Mouse (Mus musculus) heart, adult 9 months (tissue): ENCODE measurements around the gene Tmem178b.

Experiments
- DNase-seq, 2 experiments: peaks; one replicate each; pipeline ENCODE4 v3.0.0; 2022; ENCODE audit warnings: low spot score in 2 of 2

The Tmem178b gene

DNA sequence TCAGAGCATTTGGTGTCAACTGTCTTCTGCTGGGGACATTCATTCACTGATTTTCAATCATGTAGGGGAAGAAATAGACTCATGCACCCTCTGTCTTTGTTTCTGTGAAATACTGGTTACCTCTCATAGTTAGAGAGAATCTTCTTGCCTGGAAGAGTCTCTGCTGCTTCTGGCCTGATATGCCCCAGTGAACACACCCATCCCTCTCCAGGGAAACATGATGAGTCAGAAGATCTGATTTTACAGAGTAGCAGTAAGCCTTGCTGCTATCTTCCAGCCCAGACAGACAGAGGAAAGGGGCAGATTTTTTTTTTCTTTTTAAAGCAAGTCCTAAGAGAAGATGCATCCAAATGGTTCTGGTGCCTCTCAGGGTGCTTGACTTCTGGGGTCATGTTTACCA, 376.9 kb downstream of the Tmem178b start:
- DNase-seq, result no peak

GRCm38 (mm10) chr6:40263687-40264086, 390.6 kb downstream of the Tmem178b start:
- no peak for DNase-seq

DNA sequence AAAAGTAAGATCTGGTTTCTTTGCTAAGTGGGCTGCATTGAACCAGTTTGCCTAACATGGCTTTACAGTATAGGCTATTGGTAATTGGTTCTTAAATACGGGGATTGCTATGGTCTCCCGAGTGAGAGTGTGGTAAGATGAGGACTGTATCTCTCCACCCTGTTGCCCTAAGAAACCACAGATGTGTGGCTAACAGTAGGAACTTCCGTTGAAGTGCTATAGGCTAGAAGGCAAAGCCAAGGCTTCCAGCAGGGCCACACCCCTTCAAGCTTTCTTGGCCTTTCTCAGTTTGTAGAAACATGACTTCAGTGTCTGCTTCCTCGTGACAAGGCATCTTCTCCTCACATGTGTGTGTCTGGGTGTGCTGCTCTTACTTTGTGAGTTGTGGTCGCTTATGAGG, 427.6 kb downstream of the Tmem178b start:
- no peak for DNase-seq

GRCm38 (mm10) chr6:40303379-40303778, 430.3 kb downstream of the Tmem178b start:
- peak in 1 of 2 experiments; percentile 1 for DNase-seq
